Mouse (Mus musculus) T-helper 1 cell (primary cell): Measurements from ENCODE around the gene Tle4.

ENCODE experiments used
- in situ Hi-C: fragments of 300-600 bp; cut with MboI, MseI; formaldehyde crosslinking; loops from one replicate; pipeline ENCODE4 v1.15.1; 2025; ENCODE audit warnings: high pct_unique_total_duplicates

Tle4 gene

DNA sequence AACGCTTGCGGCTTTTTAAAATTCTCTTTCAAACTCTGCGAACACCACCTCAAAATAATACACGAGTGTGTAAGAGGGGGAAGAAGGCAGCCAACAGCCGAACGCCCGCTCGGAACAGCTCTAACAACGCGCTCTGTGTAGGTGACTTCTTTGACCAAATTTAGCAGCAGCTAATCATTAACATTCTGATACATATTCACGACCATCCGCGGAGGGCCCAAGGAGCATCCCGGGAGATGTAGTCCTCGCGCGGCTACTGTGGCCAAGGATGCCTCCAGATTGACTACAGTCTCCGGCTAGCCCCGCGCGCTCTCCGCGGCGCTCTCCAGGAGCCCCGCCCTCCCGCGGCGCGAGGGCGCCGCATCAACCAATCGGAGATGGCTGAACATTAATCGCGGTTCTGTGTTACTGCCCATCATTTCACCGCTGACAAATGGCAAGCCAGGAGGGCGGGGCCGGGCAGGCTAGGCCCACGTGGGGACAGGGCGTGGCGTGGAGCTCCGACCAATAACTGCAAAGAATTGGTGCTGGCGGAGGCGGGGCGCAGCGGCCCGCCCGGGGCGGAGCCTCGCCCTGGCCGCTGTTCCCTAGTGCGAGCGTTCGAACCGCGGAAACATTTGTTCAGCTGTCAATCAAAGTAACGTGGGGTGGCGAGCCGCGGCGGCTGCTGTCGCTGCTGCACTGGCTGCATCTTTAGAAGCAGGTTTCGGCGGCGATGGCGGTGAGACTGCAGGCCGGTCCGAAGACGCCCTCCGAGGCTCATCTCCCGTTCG is at the start of gene Tle4:
TSS of gene Tle4 (minus strand) at position 135 of the 773 bp plus-strand sequence.
- in situ Hi-C loops = no loop called here

DNA sequence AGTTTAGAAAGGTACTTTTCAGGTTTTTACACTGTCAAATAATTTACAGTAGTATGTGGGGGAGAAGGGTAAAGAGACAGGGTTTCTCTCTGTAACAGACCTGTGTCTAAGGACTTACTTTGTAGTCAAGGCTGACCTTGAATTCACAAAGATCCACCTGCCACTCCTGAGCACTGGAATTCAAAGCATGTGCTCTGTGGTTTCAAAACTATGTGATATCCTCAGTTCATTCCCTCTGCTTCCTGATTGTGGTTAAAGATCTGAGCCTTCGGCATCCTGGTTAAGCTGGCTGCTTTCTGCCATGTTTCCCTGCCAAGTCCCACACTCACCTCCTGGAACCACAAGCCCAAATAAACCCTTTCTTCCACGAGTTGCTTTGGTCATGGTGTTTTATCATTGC is 47.8 kb upstream of the Tle4 start:
- in situ Hi-C loops = loop anchor here (25.0 kb wide), 1 partner anchor 1408 kb away; the partner anchor contains the start of gene Olfr1463

DNA sequence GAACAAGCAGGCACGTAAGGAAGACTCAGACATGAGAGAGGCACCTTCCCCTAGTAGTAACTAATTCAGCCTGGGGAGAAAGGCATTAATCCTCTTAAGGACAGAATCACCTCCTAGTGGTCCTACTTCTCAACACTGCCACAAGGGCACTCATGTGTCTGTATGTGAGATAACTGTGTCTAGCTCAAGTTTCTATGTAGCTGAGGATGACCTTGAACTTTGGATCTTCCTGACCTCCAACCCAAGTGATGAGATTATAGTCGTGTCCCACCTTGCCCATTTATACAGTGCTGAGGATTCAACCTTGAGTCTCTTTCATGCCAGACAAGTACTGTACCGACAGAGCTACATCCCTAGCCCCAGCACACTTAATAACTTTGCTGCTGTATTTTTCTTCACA is 46.9 kb upstream of the Tle4 start:
- in situ Hi-C loops = loop anchor here (25.0 kb wide), 1 partner anchor 1407 kb away; the partner anchor contains the start of gene Olfr1463

GRCm38 (mm10) chr19:14643091-14643490 is 45.2 kb upstream of the Tle4 start:
- in situ Hi-C loops = loop anchor here (25.0 kb wide), 1 partner anchor 1406 kb away; the partner anchor contains the start of gene Olfr1463

- in situ Hi-C loops = loop anchor here (25.0 kb wide), 1 partner anchor 1405 kb away; the partner anchor contains the start of gene Olfr1463
These were observed 44.8 kb upstream of the Tle4 start for GRCm38 (mm10) chr19:14642663-14643062.

GRCm38 (mm10) chr19:14635213-14635928 is 37.5 kb upstream of the Tle4 start:
- in situ Hi-C loops = loop anchor here (25.0 kb wide), 1 partner anchor 1398 kb away; the partner anchor contains the start of gene Olfr1463

DNA sequence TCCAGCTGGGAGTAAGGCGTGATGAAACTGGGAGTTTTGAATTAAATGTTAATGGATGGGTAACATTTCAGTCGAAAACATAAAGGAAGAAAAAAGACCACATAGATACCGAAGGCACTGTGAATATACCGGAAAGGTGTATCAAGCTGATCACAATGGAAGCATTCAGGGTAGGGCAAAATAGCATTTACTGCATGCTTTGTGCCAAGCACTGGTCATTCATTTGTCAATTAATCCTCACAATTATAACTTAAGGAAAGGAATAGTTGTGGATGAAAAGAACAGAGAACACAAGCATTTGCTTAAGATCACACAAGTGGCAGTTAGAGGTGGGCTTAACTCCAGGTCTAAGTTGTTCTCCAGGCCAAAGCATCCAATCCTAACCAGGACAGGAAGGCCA is 25.5 kb upstream of the Tle4 start:
- in situ Hi-C loops = loop anchor here (5.0 kb wide), 1 partner anchor 59 kb away; no protein-coding TSS in a partner anchor

- in situ Hi-C loops = loop anchor here (5.0 kb wide), 1 partner anchor 62 kb away; no protein-coding TSS in a partner anchor
These were observed 22.7 kb upstream of the Tle4 start for GRCm38 (mm10) chr19:14620534-14620933.

- in situ Hi-C loops = loop anchor here (5.0 to 10.0 kb wide), 2 partner anchors 62 to 435 kb away; no protein-coding TSS in a partner anchor
These were observed 22.0 kb upstream of the Tle4 start for GRCm38 (mm10) chr19:14619814-14620213.

GRCm38 (mm10) chr19:14614816-14615215 is 17.0 kb upstream of the Tle4 start:
- in situ Hi-C loops = loop anchor here (10.0 kb wide), 1 partner anchor 430 kb away; no protein-coding TSS in a partner anchor

DNA sequence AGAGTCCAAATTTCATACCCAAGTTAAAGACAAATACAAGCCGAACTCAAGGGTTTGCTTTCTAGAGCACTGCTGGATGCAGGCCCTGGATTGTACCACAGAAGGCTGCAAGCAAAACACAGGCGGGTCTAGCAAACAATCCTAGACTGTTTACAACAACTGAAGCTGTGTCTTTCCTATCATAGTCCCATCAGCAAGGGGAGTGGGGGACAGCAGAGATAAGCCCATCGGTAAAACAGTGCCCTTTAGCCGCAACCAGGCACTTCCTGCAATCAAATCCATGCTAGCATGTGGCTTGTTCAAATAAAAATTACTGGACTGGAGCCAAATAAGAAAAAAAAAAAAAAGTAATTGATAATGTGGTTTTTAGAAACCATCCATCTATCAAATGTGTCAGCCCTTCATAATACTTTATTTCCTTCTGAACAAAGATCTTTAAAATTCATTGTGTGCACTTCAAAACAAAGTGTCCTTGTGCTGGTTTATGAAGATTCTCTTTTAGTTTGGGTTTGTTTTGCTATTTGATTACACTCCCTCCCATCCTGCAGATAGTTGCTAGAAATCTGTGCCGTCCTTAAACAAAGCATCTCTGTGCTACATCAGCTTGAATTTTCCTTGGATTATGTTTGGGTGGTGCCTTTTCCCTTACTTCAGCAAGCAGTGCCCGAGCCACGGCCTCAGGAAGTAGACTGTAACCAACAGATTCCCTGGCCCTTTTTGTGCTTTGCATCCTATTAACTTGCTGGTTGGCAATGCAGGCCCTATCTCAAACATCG is 12.9 kb upstream of the Tle4 start:
- in situ Hi-C loops = loop anchor here (10.0 kb wide), 1 partner anchor 426 kb away; no protein-coding TSS in a partner anchor

DNA sequence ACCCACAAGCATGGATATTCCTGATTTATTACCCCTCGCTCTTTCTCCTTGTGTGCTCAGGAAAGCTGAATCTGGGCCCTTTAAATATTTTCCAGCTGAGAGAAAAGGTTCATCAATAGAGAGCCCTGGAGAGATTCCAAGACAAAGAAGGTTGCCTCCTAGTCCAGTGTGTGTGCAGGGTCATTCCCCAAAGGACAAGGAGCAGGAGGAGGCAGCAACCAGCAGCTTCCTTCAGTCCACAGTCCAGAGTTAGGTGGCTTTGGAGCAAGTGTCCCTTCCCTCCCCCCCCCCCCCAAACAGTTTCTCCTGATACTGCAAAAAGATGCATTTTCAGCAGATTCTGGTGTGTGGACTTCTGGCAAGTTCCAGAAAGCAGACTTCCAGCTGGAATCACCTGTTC is 3.0 kb upstream of the Tle4 start:
- in situ Hi-C loops = no loop called here

DNA sequence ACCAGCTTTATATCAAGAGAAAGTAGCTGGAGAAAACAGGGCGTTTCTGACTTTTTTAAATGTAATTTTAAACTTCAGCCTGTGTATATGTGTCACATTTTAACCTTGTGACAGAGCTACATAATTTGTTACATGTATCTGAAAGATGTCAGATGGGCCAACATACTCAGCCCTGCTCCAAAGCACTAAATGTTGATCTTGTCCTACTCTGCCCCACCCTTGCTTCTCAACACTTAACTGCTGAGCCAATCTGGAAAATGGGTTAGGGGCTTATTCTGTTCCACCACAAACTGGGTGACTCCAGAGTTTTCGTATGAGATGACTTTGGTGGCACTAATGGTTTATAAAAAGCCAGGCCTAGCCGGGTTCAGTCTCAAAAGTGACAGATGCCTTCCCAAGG is 2.5 kb upstream of the Tle4 start:
- in situ Hi-C loops = no loop called here

DNA sequence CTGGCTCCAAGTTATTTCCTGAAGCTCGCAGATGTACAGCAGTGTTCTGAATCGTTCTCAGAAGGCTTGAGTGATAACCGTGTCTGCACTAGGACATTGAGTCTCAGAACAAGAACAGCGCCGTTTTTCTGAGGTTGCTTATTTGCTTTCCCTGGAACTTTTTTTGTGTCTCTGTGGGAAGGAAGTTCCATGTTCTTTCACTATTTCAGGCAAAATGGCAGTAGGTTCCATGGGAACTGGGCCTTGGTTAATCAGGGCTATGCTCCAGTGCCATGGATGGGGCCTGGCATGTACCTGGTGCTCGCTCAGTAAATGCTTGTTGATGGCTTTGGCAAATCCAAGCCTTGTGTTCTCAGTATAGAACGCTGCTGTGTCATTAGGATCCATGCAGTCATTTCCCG is 2.0 kb upstream of the Tle4 start:
- in situ Hi-C loops = no loop called here

DNA sequence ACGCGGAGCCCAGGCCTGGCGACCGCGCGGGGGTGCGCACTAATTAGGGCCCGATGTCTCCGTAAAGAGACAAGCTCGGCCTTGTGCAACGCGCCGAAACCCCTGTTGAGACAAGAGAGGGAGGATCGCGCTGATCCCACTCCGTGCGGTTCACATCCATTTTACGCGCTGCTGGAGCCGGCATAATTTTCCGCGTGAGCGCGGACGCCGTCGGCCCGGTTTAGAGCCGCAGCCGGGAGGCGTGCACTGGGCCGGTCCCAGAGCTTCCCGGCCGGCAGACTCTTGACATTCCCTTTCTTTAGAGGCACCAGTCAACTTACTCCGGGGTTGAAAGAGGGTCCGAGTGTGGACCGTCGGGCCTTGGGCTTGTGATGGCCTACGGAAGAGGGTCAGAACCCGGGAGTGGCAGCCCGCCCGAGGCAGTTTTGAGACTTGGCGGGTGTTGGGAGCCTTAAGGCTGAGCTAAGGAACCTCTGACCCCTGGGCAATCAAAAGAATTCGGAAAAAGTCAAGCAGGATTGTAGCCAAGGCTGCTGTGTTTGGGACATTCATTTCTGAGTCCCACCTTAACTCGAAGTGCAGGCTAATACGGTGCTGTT is 938 bp upstream of the Tle4 start:
- in situ Hi-C loops = no loop called here

DNA sequence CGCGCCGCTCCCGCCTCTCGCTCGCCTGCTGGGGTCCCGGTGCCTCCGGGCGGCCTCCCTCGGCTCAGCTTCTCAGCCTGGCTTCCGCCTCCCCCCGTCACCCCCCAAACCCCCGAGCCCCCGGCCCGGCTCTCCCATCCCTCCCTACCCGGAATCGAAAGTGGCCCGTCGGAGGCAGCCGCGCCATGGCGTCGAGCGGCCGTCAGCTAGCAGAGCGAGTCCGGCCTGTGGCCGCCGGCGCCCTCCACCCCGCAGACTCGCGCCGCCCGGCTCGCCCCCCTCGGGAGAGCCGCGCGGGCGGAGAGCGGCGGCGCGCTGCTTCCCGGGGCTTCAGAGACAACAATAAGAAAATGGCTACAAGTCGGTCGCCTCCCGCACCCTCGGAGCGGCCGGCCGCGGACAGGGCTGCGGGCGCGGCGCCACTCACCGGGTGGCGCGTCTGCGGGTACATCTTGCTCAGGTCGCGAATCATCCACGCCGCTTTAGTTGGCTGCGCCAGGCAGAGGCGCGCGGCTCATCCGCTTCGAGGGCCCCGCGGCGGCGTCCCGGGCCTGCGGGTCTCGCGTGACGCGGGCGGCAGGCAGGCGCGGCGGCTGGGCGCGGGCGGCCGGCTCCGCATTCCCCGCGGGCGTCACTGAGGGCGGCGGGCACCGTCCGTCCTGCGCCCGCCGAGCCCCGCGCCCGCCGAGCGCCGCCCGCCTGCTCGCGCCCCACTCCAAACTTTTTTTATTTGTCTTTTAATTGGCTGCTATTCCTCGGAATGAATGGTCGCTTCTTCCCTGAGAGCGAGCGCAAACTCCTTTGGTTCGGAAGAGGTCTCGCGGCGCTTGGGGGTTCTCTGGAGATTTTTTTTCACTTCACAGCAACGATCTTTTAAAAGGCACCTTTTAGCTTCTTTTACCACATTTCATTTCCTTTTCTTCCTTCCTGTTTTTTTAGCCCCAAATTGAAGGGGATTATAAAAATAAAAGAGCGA is 622 bp downstream of the Tle4 start:
- in situ Hi-C loops = no loop called here

DNA sequence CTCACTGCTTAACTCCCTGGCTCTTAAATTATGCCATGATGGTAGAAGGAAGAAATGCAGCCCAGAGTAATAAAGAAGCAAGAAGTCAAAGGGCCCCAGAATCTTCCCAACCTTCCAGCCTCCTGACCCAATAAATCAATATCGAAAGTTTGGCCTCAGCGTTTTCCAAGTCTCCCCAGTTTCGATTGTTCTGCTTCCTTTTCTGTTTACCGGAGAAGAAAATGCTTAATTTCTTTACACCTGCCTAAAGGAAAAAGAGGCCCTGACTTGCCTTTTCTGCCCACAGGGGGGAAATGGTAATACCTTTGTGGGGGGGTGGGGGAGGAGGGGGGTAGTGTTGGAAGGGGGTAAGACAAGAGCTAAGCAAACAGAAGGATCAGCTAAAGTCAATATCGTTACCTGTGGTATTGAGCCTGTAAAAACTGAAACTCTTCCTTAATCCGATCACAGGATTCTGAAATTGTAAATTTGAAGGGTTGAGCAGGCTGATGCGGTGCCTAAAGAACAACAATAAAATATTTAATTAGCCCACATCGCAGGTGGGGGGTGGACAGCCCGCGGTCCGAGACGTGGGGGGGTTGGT is 1.4 kb downstream of the Tle4 start:
- in situ Hi-C loops = no loop called here

- in situ Hi-C loops = no loop called here
These were observed 2.4 kb downstream of the Tle4 start for GRCm38 (mm10) chr19:14595390-14595997.

GRCm38 (mm10) chr19:14594537-14594936 is 3.3 kb downstream of the Tle4 start:
- in situ Hi-C loops = no loop called here
